Mouse (Mus musculus) activated CD4-positive, CD25-positive, alpha-beta regulatory T cell, adult 4 months (primary cell): ENCODE data around the gene Bsn. TPM values are rescaled to one million over a fixed set of nuclear protein-coding genes. Genes with fewer than 3 reads are reported as not detected.
"Not testable (repeated sequence)": the region's sequence is repeated elsewhere in the genome, so short reads cannot be mapped to it uniquely, and the experiment has no call there.

Experiments used
- ATAC-seq: one replicate; pipeline ENCODE4 v1.8.0; 2017
- polyA plus RNA-seq, 2 experiments: library from polyadenylated mRNA; unstranded; fragments of 100-300 nt; shearing (Covaris generic); gene quantifications; one replicate each; pipeline ENCODE4 v1.2.1; 2017

Bsn gene
- polyA plus RNA-seq, 2 experiments from 2014 or later: 0.33 to 0.73 TPM

DNA sequence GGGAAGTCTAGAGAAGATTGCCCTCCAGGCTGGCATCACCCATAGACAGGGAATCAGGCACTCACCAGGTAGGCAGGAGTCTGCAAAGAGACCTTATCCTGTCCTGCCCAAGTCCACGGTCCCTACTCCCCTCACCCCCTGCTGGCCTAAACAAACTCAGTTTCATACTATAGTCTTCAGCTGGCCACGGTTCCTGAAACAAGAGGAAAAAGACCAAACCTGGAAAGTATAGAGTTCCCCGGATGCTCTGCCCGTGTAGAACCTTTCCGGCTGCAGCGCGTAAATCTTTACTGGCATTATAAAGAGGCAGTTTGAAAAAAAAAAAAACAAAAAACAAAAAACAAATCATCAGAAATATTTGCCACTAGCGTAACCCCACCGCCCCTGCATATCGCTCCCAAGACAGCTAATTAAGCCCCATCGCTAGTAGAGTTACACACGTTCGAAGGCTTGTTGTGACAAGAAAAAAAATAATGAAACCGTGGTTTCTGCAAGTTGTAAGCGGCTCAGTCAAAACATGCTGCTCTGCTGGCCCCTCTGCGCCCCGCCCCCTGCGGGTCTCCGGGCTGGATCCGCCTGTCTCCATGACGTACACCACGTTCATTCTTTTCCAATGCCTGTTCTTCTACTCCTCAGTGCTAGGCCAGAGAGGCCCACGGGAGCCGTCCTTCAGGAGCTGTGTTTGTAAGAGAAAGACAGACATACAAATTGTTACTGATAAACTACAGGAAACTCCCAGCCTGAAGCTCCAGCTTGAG lies 6.9 kb upstream of the Bsn start:
- no peak for ATAC-seq

DNA sequence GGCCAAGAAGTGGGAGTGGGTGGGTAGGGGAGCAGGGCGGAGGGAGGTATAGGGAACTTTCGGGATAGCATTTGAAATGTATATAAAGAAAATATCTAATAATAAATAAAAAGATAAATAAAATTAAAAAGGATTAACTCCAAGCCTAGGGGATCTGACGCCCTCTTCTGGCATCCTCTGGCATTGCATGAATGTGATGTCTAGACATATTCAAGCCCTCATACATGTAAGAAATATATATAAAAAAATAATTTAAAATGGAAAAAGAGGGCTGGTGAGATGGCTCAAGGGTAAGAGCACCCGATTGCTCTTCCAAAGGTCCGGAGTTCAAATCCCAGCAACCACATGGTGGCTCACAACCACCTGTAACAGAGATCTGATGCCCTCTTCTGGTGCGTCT lies 6.0 kb upstream of the Bsn start:
- not testable (repeated sequence) for ATAC-seq

DNA sequence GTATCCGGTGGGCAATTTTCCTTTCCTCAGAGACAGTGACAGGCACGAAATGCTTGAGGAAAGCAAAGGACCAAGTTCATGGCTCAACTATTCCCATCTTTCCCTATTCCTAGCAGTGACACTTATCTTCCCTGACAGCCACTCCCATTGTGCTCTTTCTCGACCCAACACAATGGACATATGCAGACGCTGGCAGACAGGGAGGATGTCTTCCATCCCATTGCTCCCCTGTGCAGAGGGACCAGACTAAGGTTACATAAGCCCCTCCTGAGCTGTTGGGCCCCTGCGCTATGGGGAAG lies 747 bp downstream of the Bsn start:
- ATAC-seq: no peak

DNA sequence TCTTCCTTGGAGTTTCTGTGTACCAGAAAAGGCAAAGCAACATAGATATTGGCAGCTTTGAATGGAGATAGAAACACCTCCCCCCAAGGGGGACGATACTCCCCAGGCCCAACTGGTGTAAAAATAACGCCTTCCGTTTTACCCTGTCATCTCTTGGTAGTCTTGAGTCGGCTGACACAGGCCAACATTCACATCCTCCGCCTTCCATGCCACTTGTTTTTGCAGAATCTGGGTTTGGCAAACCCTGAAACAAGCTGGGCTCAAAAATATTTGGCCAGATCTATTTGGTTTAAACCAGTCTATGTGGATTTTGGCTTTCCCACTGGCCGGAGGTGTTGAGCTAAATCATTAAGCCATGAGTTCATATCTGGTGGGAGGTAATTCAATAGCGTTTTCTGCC lies 1.2 kb downstream of the Bsn start:
- ATAC-seq: no peak

DNA sequence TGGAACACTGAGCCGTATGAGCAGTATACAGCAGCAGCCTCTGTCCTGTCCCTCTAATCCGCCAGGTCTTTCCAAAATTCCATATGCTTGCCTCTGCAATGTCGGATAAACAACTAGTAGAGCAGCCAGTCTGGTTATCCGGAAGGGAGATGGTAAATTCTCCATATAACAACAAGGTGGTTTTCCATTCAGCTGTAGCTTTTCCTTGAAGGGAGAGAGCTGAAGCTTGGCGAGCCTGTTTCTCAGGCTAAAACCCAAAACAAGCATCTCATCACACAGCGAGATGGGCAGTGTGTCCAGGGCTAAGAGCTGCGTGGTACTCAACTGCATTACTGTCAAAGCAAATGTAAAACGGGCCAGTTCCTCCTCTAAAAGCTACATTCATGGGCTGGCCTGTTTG lies 1.7 kb downstream of the Bsn start:
- ATAC-seq: no peak

DNA sequence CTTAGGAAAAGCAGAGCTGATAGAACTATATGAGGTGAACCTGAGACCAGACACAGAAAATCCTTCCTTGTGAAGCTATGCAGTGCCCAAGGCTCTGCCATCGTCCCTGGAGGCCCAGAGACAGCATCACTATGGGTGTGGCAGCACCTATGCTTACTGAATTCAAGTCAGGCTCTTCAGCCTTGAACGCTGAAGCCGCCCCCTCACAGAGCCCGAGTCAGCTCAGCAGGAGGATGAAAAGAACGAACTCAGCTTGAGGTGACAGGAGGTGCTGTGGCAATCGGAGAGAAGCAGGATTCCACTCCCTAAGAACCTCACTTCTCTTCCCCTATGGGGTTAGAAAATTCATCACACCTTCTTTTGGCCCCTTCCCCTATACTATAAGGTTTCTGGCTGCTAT lies 2.6 kb downstream of the Bsn start:
- ATAC-seq: no peak

DNA sequence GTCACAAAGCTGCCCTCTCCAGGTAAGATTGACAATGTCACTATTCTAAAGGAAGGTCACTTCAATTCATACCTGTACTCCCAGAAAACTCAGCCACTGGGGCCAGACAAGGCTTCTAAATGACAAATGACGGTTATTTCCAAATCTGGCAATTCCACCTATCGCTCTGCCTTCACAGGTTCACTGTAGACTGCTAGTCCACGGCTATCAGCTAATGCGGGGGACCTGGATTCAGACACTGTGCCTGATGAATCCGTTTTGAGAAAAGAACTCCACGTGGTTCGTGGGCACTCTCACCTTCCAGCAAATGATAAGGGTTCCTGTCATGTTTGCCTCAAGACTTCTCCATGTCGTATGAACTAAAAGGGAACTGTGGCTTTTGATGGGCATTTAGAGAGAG lies 4.4 kb downstream of the Bsn start:
- ATAC-seq: no peak

DNA sequence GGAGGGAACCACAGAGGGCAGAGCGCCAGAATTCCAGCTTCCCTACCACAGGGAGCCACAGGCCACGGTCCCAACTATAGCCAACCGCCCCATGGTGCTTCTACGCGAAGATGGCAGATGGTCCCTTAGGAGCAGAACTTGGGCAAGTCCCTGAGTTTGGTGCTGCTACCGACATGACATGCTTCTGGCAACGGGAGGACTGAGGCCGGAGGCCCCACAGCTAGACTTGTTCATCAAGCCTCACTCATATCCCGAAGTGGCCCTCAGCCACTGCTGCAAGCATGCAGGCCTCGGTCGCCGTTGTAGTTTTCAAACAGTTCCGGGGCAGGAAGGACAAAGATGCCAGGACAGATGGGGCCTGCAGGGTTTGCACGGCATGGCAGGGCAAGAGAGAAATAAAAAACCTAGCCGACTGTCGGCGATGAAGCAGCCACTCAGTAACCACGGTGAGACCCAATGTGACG lies 6.6 kb downstream of the Bsn start:
- ATAC-seq: no peak

DNA sequence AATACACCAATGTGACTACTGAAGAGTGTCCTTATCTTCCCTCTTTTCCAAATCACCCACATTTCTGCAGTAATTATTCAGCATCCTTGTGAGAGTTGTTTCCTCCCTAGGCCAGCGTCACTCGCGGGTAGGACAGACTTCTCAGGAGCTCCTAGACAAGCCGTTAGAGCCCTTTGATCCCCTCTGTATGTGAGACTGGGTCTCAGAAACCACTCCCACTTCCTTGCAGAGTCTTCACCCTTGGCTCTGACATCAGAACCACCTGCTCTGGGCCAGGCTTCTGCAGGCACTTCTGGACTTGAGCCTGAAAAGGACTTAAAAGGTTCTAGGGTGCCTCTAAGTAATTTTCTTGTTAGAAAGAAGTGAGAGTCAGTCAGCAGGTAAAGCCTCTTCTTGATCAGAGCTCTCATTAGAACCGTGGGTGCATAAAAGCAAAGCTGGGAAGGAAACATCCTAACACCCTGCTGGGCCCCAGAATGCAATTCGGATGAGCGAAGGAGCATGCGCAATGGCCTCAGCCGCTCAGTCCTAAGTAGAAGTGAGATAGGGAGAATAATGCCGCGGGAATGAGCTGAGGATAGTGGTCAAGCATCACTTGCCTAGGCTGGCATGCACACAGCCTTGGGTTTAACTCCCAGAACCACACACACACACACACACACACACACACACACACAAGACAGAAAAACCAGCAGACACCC lies 7.2 kb downstream of the Bsn start:
- ATAC-seq: no peak

DNA sequence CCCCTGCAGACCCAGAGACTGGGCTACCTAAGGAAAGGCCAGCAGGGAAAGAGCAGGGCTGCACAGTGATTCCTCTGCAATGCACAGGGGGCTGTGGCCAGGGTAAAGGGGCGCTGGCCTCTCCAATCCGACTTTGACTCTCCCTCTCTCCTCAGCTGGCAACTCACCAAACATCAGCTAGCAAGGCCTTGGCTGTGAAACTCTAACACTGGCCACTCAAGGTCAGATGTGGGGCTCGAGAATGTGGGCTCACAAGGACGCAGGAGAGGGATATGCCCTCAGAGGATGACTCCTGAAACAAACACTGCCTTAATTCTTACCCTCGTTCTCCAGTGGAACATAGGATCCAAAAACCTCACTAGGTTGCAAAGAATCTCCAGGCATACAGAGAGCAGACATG lies 11.8 kb downstream of the Bsn start:
- no peak for ATAC-seq

DNA sequence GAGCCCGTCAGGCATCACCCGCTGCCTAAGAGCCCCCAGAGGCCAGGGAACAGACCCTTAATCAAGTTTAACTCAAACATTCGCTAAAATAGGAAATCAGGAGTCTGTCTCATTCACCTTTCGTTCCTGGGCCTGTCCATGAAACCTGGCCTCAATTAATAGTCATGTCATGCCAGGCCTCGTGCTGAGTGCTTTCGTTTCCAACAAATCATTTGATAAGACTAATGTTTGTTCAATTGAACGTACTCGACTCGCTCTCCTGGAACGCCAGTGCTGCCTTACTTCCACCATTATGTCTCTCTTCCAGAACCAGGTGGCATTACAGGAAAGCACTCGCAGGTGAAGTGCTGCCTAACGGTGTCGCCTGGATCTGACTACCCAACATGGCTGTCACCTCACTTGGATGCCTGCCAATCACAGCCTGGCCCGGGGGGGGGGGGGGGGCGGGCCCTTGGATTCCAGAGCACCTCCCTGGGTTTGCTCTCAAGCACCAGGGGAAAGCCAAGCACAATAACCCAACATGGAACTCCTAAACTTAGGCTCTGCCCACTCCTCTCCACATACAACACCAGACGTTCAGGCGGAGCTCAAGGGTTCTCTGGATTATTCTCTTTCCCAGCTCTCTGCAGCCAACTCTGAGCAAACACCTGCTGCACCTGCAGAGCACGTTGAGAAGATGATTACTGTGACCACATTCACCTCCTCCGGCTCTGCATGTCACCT lies 14.9 kb downstream of the Bsn start:
- ATAC-seq: no peak

DNA sequence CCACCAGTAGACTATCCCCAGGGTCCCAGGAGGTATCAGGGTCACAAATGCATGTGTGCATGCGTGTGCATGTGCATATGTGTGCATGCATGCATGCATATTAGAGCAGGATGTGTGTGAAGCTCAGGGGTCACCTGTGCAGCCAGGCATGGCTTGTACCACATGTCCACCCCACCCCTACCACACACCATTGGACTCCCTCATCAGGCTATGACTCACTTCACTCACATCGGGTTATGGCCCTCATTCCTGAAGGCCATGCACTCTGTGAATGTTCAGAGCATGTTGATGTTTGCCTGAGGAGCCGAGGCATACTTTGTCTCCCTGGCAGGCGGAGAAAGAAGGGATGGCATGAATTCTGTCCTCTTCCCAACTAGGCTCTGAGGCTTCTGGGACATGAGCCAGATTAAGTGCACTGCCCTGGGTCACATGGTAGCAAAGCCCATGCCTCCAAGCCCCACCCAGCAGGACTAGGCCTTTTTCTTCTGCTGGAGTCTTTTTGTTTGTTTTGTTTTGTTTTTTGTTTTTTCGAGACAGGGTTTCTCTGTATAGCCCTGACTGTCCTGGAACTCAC lies 17.3 kb downstream of the Bsn start:
- ATAC-seq: no peak

DNA sequence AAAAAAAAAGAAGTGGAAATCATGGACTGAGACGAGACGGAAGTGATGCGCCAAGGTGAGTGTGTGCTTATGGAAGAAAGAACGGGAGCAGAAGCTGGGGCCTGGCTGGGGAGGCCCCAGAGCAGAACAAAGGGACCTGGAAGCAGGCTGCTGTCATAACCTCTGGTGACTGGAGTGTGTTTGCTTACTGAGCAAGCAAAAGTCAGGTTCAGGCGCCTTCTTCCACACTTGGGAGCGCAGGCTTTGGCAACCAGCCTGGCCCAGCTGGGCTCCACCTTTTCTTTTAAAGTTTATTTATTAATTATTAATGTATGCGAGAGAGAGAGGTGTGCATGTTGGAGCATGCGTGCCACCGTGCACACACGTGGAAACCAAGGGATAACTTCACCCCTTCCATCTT lies 20.4 kb downstream of the Bsn start:
- no peak for ATAC-seq

DNA sequence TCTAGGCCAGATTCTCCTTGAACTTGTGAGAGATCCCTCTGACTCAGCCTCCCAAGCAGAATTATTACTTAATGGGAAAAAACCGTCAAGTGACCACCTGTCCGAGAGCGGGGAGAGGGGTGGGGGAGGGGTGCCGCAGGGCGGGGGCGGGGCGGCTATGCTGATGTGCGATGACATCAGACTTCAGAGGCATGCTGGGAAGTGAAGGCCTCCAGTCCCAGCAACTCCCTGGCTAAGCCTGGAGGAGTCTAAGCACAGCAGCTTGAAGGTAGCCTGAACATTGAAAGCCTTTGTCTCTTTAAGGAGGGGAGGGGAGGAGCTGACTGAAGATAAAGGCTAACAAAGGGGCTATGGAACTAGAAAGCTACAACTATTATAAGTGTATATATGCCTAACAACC lies 25.0 kb downstream of the Bsn start:
- no peak for ATAC-seq

DNA sequence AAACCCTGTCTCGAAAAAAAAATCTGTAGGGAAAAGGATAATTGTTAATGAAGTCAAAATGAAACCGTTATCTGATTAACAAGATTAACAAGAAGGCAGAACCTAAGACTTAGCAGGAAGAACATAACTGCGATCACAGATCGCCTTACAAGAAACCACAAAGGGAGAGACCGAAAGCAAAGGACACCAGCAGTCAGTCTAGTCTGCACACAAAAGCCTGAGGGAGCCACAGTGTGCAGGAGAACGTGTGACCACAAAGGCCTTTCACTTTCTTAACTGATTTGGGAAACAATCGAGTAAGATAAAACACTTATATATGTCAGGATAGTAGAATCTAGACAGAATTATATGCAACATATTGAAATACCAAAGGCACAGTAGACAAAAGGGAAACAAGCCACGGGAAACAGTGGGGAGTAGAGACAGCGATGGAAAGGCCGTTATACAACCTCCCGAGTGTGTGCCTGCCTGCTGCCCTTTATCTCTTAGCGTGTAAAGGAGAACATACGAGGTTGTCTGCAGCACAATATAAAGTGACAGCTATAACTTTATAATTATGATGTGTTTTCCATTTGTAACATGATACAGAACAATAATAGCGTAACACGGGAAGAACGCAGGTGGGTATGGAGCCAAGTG lies 26.4 kb downstream of the Bsn start:
- peak; percentile 54 for ATAC-seq

DNA sequence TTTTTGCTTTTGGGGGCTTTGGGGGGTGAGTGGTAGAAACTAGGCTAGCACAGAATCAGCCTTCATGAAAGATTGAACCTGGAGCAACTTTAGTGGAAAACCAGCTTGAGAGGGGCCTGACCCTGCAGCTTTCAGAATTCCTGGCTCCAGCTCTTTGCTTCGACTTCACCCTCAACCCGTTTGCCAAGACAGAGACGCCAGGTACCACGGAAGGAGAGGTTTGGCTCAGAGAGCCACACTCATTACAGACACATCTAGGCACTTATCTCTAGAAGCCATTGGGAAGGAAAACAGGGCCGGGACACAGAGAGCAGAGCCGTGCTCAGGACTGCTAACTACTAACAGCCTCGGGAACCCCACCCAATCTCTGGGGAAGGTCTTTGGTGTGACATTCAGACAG lies 32.3 kb downstream of the Bsn start:
- ATAC-seq: no peak

DNA sequence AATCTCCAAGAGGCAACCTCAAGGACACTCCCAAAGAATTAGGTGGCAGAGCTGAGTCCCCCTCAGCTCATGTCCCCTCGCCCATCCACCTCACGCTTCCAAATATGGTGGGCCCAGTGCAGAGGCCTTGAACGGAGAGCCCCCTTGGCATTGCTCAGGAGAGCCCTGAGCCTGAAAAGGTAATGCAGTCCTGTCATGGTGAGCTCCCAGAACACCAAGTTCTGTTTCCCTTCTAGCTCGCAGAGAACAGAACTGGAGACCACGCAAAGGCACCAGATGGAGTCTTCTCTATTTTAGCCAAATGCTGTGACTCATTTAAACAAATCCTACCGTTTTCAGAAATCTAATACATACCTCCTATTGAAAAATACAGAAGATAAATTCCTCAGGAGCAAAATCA lies 32.7 kb downstream of the Bsn start:
- ATAC-seq: no peak

DNA sequence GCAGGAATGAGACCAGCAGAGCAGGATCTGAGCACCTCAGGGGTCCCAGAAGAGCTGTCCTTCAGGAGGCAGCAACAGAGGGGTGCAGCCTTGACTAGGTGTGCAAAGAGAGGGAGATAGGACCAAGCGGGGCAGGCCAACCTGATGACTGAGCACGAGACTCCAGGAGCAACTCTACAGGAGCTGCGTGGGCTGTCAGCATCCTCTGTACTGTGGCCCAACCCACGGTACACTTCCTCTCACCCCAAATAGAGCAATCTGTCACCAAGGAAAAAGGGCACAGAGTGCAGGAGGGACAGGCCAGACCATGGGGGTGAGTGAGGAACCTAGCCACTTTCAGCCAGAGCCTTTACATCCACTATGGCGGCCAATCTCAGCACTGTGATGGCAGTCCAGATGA lies 33.4 kb downstream of the Bsn start:
- ATAC-seq: peak; percentile 65

DNA sequence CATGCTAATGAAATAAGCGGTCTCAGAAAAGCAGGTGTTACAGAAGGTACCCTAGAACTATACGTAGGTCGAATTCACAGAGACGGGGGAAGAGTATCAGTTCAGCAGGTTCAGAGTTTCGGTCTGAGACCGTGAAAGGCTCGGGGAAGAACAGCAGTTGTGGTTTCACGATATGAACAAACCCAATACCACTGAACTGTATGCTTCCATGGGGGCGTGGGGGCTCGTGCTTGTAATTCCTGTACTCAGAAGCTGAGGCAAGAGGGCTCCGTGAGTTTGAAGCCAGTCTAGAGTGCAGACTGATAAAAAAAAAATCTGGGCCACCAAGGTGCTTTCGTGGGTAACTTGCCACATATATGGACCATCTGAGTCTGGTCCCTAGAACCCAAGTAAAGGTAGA lies 35.4 kb downstream of the Bsn start:
- peak; percentile 46 for ATAC-seq

DNA sequence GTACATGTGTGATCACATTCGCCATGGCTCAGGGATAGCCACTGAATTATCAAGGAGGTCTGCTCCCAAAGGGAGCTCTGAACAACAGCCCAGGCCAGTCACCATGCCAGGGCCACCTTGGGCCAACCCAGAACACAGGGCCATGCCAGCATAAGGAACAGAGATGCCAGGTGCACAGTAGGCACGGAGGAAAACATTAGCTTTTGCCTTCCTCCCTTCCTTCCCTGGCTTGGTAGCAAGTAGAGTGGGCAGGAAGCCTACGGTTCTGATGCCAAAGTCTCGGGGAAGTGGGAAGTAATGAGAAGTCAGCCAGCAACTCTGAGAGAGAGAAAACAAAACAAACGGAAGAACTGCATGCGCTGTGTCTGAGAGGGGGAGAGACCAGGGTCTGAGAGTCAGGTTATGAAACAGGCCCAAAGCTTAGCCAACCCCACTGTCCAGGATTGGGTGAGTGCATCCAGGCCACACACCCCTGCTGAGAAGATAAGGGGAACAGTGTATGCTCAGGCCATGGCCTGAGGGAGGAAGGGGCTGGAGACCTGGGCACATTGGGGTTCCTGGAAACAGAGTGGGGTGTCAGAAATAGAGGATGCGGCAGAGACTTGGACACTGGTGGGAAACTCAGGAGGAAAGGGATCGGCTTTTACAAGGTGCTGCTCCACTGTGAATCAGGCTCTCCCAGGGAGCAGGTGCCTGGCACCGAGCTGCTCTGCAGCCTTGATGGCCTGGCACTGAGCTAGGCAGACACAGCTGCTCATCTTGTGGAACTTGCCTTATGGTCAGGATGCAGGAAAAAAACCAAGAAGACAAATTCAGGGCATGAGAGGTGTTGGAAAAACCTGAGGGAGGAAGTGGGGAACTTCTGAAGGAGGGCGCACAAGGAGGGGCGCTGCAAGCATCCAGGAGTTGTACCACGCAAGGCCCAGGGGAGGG lies 36.4 kb downstream of the Bsn start:
- ATAC-seq: no peak

DNA sequence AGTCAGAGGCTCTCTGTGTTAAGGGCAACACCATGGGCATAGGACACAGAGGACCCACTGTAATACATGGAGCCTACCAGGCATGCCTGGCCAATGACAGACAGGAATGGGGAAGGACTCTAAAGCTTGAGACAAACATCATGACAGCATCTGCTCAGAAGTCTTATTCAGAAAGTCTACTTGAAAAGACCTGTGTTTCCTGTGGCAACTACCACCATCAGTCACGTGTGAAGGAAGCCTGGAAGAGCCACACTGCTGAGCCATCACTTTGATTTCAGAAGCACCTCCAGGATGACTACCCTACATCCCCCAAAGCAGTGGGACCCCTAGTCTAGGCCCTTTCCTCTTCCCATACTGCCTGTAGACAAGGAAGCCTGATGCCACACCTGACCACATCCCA lies 39.7 kb downstream of the Bsn start:
- peak; percentile 56 for ATAC-seq

DNA sequence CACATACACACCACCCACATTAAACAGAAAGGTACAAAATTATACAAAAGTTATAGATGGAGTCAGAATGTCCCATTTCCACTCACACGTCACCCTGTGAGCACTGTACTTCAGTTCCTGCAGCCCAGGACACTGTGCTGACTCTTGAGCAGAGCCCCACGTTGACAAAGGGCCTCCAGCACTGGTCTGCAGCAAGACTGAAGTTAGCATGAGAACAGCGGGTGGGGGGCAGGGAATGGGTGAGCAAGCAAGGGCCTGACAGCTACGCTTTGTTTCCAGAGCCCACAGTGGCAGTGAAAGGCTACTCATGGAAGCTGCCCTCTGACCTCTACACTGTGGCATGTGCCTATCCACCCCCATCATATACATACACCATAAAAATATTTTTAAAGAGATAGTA lies 40.4 kb downstream of the Bsn start:
- ATAC-seq: no peak
